Mouse (Mus musculus) G1E-ER4 (cell line): ENCODE data around the gene Cdt1. TPM values are rescaled to one million over a fixed set of nuclear protein-coding genes. Genes with fewer than 3 reads are reported as not detected.

Experiments
- GATA1 ChIP-seq: IDR thresholded peaks from one replicate; pipeline ENCODE4 v1.8.0; 2012; ENCODE audit warnings: low read length, inconsistent platforms
- polyA plus RNA-seq: library from polyadenylated mRNA; stranded (reverse); fragments of >175 nt; gene quantifications from 2 replicates; pipeline ENCODE4 v1.2.3, GENCODE M21; 2012

Cdt1 gene
- polyA plus RNA-seq, 1 experiment: 305 TPM

GRCm38 (mm10) chr8:122546066-122546755 lies 21.6 kb upstream of the Cdt1 start:
- no peak for TF ChIP-seq GATA1

- no peak for TF ChIP-seq GATA1
Observed at GRCm38 (mm10) chr8:122546811-122547453, 20.9 kb upstream of the Cdt1 start.

- TF ChIP-seq GATA1: no peak
Observed at GRCm38 (mm10) chr8:122547815-122548214, 20.0 kb upstream of the Cdt1 start.

- no peak for TF ChIP-seq GATA1
Observed at GRCm38 (mm10) chr8:122548331-122548730, 19.5 kb upstream of the Cdt1 start.

- TF ChIP-seq GATA1: no peak
Observed at GRCm38 (mm10) chr8:122548891-122549439, 18.9 kb upstream of the Cdt1 start.

- no peak for TF ChIP-seq GATA1
Observed at GRCm38 (mm10) chr8:122550234-122550994, 17.4 kb upstream of the Cdt1 start.

GRCm38 (mm10) chr8:122550995-122551264 lies 16.9 kb upstream of the Cdt1 start:
- TF ChIP-seq GATA1: no peak

GRCm38 (mm10) chr8:122551265-122552051 lies 16.4 kb upstream of the Cdt1 start, which contains the start of gene Piezo1:
Gene Piezo1, minus strand, starts transcription at chr8:122551329.
- TF ChIP-seq GATA1: no peak

GRCm38 (mm10) chr8:122554786-122555185 lies 13.0 kb upstream of the Cdt1 start:
- TF ChIP-seq GATA1: no peak

- TF ChIP-seq GATA1: no peak
Observed at GRCm38 (mm10) chr8:122556030-122557009, 11.5 kb upstream of the Cdt1 start.

- TF ChIP-seq GATA1: no peak
Observed at GRCm38 (mm10) chr8:122557248-122558038, 10.4 kb upstream of the Cdt1 start.

- no peak for TF ChIP-seq GATA1
Observed at GRCm38 (mm10) chr8:122558671-122559349, 9.0 kb upstream of the Cdt1 start.

- TF ChIP-seq GATA1: no peak
Observed at GRCm38 (mm10) chr8:122561199-122561598, 6.6 kb upstream of the Cdt1 start.
